Mouse (Mus musculus) C2C12 (cell line): ENCODE data around the gene Dcaf11. TPM values are rescaled to one million over a fixed set of nuclear protein-coding genes. Genes with fewer than 3 reads are reported as not detected.

Experiments used
- H3K27me3 ChIP-seq: one replicate; pipeline ENCODE4 v1.6.1; 2011; ENCODE audit not compliant: control insufficient read depth, insufficient read depth, insufficient read length
- H3K36me3 ChIP-seq: one replicate; pipeline ENCODE4 v1.6.1; 2011; ENCODE audit not compliant: control insufficient read depth, insufficient read depth
- H3K4me3 ChIP-seq: one replicate; pipeline ENCODE4 v1.5.1; 2011; ENCODE audit warnings: mild to moderate bottlenecking, control low read depth; ENCODE audit not compliant: poor library complexity, insufficient read depth, severe bottlenecking
- H3K79me2 ChIP-seq: one replicate; pipeline ENCODE4 v1.6.1; 2011; ENCODE audit not compliant: control insufficient read depth, insufficient read depth
- H3K79me3 ChIP-seq: one replicate; pipeline ENCODE4 v1.6.1; 2011; ENCODE audit warnings: low read depth, control low read depth
- H3ac ChIP-seq: one replicate; pipeline ENCODE3; 2011; ENCODE audit warnings: low read depth; ENCODE audit not compliant: control insufficient read depth, insufficient read length
- CEBPB ChIP-seq: IDR thresholded peaks from one replicate; pipeline ENCODE4 v1.6.1; 2011; ENCODE audit warnings: low read depth, mild to moderate bottlenecking, control low read depth, moderate library complexity
- CTCF ChIP-seq: IDR thresholded peaks from one replicate; pipeline ENCODE4 v1.5.1; 2011; ENCODE audit not compliant: control insufficient read depth, insufficient read depth, insufficient read length
- FOSL1 ChIP-seq: IDR thresholded peaks from one replicate; pipeline ENCODE4 v1.8.0; 2011; ENCODE audit warnings: mild to moderate bottlenecking, low read length; ENCODE audit not compliant: poor library complexity, insufficient read depth, severe bottlenecking
- MAX ChIP-seq: IDR thresholded peaks from one replicate; pipeline ENCODE4 v1.6.1; 2011; ENCODE audit warnings: mild to moderate bottlenecking, control low read depth
- MYOD1 ChIP-seq: IDR thresholded peaks from one replicate; pipeline ENCODE4 v1.6.1; 2011; ENCODE audit warnings: low read depth; ENCODE audit not compliant: control insufficient read depth, insufficient read length
- MYOG ChIP-seq: IDR thresholded peaks from one replicate; pipeline ENCODE4 v1.6.1; 2011; ENCODE audit not compliant: control insufficient read depth, insufficient read length; ENCODE audit errors: extremely low read depth
- USF1 ChIP-seq: IDR thresholded peaks from one replicate; pipeline ENCODE4 v1.6.1; 2011; ENCODE audit warnings: low read depth, mild to moderate bottlenecking, control low read depth, moderate library complexity
- long read RNA-seq, 2 experiments: library from polyadenylated mRNA; unstranded; transcript quantifications; one replicate each; pipeline ENCODE4 v2.0.0; 2019 to 2020
- polyA plus RNA-seq: library from polyadenylated mRNA; unstranded; fragments of >200 nt; fragmentation: generic; extraction: Trizol; gene quantifications from one replicate; pipeline ENCODE4 v1.2.1, GENCODE M21; 2012; ENCODE audit warnings: missing spikeins

Dcaf11 gene
- 15.8 TPM for polyA plus RNA-seq
- long read RNA-seq, experiment 1, transcript Dcaf11-206 (14 exons, 2,660 nt): major isoform, 7 of 26 reads
- long read RNA-seq, experiment 1, partial matches to known transcripts: 3 of 26 reads
- long read RNA-seq, experiment 1, other reads (novel, unspliced or antisense): 11 of 26 reads
- long read RNA-seq, experiment 2, transcript Dcaf11-202 (15 exons, 2,538 nt): minor isoform, 20 of 175 reads
- long read RNA-seq, experiment 2, transcript Dcaf11-206 (14 exons, 2,660 nt): major isoform, 59 of 175 reads
- long read RNA-seq, experiment 2, transcript Dcaf11-201 (15 exons, 2,601 nt): minor isoform, 13 of 175 reads
- long read RNA-seq, experiment 2, partial matches to known transcripts: 37 of 175 reads
- long read RNA-seq, experiment 2, other reads (novel, unspliced or antisense): 41 of 175 reads

- no peaks in the 10 kb centered on the region for H3K79me2 ChIP-seq
- TF ChIP-seq MYOG (no peak), CEBPB (no peak), FOSL1 (no peak), USF1 (no peak), MAX (no peak)
- H3K27me3 ChIP-seq: no peaks in the 10 kb centered on the region
- H3K4me3 ChIP-seq: peak within 1 kb of the TSS; percentile 55
- H3ac ChIP-seq: peak within 1 kb of the TSS; percentile 84
- no peaks in the 10 kb centered on the region for H3K36me3 ChIP-seq
- H3K79me3 ChIP-seq: no peaks in the 10 kb centered on the region
Measured at GRCm38 (mm10) chr14:55559799-55560201, at the start of gene Dcaf11. Gene Dcaf11, plus strand, starts transcription at chr14:55560006.

- Histone ChIP-seq H3K79me2 (no peaks in the 10 kb centered on the region), H3K27me3 (peaks cover 98% of the 10 kb centered on the region), H3ac (no peak within 1 kb of the TSS), H3K79me3 (no peaks in the 10 kb centered on the region), H3K36me3 (no peaks in the 10 kb centered on the region), H3K4me3 (no peak within 1 kb of the TSS)
- no peak for TF ChIP-seq CEBPB
- TF ChIP-seq CTCF: no peak
- no peak for TF ChIP-seq MAX
- TF ChIP-seq MYOG: no peak
- no peak for TF ChIP-seq MYOD1
- no peak for TF ChIP-seq FOSL1
- no peak for TF ChIP-seq USF1
Measured at GRCm38 (mm10) chr14:55510125-55510731, 49.6 kb upstream of the Dcaf11 start, which contains the start of gene Cpne6. Gene Cpne6, plus strand, starts transcription at chr14:55510445.

- Histone ChIP-seq H3K79me3 (no peaks in the 10 kb centered on the region), H3K79me2 (no peaks in the 10 kb centered on the region), H3K36me3 (no peaks in the 10 kb centered on the region), H3K4me3 (no peak overlapping the region), H3ac (no peak overlapping the region), H3K27me3 (peaks cover 98% of the 10 kb centered on the region)
- TF ChIP-seq CTCF (no peak), MYOD1 (no peak), MAX (no peak), MYOG (no peak), FOSL1 (no peak), CEBPB (no peak), USF1 (no peak)
Measured at GRCm38 (mm10) chr14:55511037-55511436, 48.8 kb upstream of the Dcaf11 start.

GRCm38 (mm10) chr14:55513927-55514326 lies 45.9 kb upstream of the Dcaf11 start:
- TF ChIP-seq MYOG (no peak), USF1 (no peak), FOSL1 (no peak), CTCF (no peak), MAX (no peak), CEBPB (no peak), MYOD1 (no peak)

GRCm38 (mm10) chr14:55515846-55516245 lies 44.0 kb upstream of the Dcaf11 start:
- H3K4me3 ChIP-seq: no peak overlapping the region
- TF ChIP-seq USF1: no peak
- no peak for TF ChIP-seq FOSL1
- no peak for TF ChIP-seq CTCF
- TF ChIP-seq MYOD1: no peak
- no peak for TF ChIP-seq MAX
- no peak for TF ChIP-seq MYOG
- TF ChIP-seq CEBPB: no peak
- no peaks in the 10 kb centered on the region for H3K36me3 ChIP-seq

More at GRCm38 (mm10) chr14:55513927-55514326, 45.9 kb upstream of the Dcaf11 start:
- H3K27me3 ChIP-seq: peaks cover 98% of the 10 kb centered on the region
- no peaks in the 10 kb centered on the region for H3K79me3 ChIP-seq
- no peaks in the 10 kb centered on the region for H3K79me2 ChIP-seq
- no peak overlapping the region for H3K4me3 ChIP-seq
- no peaks in the 10 kb centered on the region for H3K36me3 ChIP-seq
- H3ac ChIP-seq: no peak overlapping the region

More at GRCm38 (mm10) chr14:55515846-55516245, 44.0 kb upstream of the Dcaf11 start:
- H3K27me3 ChIP-seq: peaks cover 97% of the 10 kb centered on the region
- H3ac ChIP-seq: no peak overlapping the region
- H3K79me2 ChIP-seq: no peaks in the 10 kb centered on the region
- H3K79me3 ChIP-seq: no peaks in the 10 kb centered on the region
